Mouse (Mus musculus): ENCODE measurements around the gene Mapk1ip1l.

DNA sequence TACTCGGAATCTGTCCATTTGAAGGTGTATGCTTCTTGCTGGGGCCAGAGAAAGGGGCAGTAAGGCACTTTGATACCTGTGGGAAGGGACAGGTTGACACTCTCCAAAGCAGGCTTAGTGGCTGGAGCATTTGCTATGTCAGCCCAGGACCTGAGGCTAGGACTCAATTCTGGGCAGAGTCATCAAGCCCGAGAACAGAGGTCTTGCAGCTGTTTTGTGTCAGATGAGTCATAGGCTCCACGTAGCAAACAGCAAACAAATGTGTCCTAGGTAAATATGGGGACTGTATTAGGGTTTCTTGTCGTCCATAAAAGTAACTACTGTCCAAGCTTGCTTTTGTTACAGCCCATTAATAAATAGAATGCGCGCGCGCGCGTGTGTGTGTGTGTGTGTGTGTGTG is 54.2 kb downstream of the Mapk1ip1l start:
- TF ChIP-seq CTCF (conservative IDR thresholded peaks at IDR 0.05; ENCODE audit: low read length) (no peak), NANOG (IDR thresholded peaks at IDR 0.05; ENCODE audit: borderline replicate concordance, low read length) (no peak)

Data from E14TG2a.4 (cell line).